Mouse (Mus musculus): ENCODE measurements around the gene Camk1g.

Camk1g gene

GRCm38 (mm10) chr1:193373906-193374413 is 3.9 kb upstream of the Camk1g start:
- DNase-seq (ENCODE audit: low read depth, low spot score), result no peak

- DNase-seq (ENCODE audit: low read depth, low spot score), result no peak
Measured at GRCm38 (mm10) chr1:193369091-193369490, 1.0 kb downstream of the Camk1g start.

DNA sequence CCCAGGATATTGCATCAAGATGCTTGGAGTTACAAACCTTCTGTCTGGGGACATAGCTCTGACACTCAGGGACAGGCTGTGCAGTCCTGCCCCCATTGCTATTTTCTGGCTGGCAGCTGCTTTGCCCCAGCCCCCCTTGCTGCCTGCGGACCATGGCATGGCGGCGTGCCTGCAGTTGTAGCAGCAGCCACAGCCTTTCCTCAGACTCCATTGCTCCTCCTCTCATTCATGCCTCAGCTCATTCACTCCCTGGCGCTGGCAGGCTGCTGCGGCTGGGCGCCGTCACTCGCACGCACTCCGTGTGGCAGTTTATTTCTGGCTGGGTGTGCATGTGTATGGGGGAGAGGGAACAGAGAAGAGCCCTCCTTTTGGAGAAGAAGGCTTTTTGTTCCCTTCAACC is 2.0 kb downstream of the Camk1g start:
- no peak for DNase-seq (ENCODE audit: low read depth, low spot score)

- DNase-seq (ENCODE audit: low read depth, low spot score), result no peak
Measured at GRCm38 (mm10) chr1:193363801-193364231, 6.3 kb downstream of the Camk1g start.

DNA sequence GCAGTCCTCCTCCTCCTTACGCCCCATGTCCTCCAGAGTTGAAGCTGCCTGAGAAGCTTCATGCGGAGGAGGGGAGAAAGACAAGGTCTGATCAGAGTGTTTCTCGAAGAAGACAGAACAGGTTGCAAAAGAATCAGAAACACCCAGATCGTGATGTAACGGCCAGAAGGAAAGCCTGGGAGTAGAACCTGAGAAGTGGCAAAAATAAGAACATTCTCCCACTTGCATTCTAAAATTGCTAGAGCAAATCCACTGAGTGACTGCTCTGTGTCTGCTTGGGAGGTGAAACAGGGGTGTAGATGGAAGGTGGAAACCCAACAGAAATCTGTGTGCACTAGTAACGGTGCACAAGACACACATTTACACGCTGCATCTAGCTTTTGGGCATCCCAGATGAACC is 8.0 kb downstream of the Camk1g start:
- DNase-seq (ENCODE audit: low read depth, low spot score), result no peak

- no peak for DNase-seq (ENCODE audit: low read depth, low spot score)
Measured at GRCm38 (mm10) chr1:193361181-193361580, 8.9 kb downstream of the Camk1g start.

DNA sequence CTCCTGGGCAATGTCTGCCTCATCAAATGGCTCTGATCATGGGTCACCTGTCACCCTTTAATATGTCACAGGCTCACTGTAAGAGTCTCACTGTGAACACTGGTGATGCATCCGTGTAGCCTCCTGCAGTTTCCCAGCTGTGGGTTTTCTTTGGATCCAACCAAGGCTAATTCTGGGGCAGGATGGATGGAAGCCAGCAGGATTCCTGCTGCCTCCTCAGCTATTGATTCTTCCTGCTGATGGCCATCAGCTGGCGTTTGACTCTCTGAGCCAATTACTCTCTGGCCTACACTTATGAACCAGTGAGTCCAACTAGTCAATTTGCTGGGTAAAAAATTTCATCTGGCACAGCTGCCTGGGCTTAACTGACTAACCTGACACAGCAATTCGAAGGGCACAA is 10.9 kb downstream of the Camk1g start:
- DNase-seq (ENCODE audit: low read depth, low spot score), result no peak

DNA sequence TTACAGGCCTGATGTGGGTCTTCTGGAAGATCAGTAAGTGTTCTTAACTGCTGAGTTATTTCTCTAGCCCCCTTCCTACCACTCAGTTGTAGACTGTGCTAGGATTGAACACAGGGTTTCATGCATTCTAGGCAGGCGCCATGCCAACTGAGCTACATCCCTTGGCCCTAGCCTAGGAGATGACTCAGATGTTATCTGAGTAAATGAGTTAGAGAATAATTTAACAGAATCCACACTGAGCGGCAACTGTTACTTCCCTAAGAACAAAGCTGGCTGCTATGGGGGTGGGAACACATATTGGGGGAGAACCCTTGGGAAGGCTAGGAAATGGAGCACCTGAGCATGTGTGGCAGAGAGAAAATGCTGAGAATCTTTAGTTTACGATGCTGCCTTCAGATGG is 18.5 kb downstream of the Camk1g start:
- DNase-seq (ENCODE audit: low read depth, low spot score), result no peak

DNA sequence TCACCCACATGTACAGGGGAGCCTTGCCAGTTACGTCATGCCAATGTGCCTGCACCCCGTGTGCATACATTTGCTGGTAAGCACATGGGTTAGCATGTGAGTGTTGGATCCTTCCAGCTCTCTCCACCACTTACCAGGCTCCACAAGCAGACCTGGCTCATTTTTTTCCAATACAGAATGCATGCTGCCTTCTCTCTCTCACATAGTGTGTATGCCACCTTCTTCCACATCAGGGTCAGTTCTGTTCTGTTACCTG is 19.6 kb downstream of the Camk1g start:
- DNase-seq (ENCODE audit: low read depth, low spot score), result no peak

- DNase-seq (ENCODE audit: low read depth, low spot score), result no peak
Measured at GRCm38 (mm10) chr1:193349702-193350545, 20.2 kb downstream of the Camk1g start.

DNA sequence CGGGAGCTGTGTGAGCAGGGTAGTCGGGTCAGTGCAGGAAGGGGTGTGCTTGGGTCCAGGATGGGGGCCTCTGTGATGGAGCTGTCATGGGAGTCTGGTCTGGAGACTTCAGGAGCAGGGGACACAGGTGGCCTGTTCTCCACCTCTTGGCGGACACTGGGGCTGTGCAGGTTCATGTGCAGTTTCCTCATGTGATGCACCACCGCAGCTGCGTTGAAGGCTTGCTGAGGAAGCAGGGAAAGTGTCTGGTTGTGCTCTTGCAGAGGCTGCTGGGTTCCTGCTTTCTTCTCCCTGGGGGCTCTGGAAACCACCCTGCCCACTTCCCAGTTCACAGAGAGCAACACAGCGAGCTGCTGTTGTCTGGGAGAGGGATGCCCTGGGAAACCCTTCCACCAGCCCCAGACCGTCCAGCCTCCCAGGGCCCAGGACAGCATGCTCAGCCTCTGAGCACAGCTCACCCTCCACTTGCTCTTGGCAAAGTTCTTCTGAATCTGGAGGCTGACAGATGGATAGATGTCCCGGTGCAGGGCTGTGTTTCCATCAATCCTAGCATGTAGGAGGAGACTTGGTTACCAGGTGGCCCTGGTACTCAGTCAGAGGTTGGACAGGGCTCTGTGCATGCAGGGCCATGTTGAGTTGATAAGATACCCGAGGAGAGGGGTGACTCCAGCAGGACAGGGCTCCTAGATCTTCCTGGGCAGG is 21.7 kb downstream of the Camk1g start:
- DNase-seq (ENCODE audit: low read depth, low spot score), result no peak

DNA sequence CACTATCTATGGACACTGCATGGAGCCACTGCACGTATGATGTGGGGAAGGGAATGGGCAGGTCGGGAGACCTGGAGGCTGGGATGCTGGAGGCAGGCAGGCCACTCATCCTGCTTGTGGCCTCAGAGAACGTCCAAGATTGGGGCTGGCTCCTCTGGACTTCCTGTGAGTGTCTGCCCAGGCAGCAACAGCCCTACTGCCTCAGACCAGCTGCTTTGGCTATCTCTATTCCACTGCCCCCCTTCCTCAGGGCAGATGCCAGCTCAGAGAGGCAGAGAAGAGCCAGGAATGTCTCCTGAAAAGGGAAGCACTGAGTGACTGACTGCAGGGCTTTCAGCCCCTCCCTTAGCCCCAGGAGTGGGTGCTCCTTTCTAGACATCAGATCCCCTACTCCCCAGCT is 23.2 kb downstream of the Camk1g start:
- DNase-seq (ENCODE audit: low read depth, low spot score), result no peak

DNA sequence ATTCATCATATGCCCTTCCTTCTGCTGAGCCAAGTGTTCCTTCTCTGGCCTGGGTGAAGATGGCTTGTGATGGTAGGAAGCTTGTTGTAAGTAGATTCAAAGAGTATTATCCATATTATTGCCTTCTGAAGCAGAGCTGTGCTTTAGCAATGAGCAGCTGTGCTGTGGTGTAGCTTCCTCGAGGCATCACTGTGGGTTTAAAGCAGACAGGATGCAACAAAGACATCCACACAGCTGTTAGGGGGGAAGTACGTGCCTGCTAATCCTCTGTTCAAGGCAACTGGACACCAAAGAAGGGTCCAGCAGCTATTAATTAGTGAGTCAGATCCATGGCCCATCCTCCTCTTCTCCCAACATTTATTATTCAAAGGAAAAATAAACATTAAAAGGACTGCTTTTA is 25.1 kb downstream of the Camk1g start:
- no peak for DNase-seq (ENCODE audit: low read depth, low spot score)

- DNase-seq (ENCODE audit: low read depth, low spot score), result no peak
Measured at GRCm38 (mm10) chr1:193343853-193344252, 26.2 kb downstream of the Camk1g start.

DNA sequence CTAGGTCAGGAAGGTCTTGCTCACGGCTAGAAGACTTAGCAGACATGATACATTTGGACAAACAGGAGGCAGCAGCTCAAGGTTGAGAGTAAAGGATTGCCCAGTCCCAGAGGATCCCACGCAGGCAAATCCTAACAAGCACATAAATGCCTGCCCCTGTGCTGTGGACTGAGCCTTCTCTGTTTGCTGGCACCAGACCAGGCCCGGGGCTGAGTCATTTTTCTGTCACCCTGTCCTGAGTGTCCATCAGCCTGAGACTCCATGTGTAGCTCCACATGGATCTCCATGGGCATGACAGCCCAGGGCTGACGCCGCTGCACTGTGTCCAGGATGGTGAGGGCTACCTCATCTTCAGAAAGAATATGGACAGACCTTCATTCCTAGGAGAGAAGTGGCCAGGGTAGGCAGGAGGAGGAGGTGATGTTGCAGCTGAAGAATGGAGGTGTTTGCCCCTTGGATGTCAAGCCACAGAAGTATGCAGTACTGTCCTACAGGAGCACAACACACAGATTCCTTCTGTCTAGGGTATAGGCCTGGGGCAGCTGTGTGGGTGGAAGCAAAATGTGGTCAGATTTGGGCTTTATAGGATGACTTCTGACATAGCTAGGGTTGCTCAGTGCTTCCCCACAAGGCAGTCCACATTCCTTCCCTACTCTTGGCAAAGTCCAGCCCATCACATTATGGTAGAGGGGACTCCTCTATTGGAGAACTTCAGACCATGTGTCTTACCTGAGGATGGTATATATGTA is 27.7 kb downstream of the Camk1g start:
- no peak for DNase-seq (ENCODE audit: low read depth, low spot score)

DNA sequence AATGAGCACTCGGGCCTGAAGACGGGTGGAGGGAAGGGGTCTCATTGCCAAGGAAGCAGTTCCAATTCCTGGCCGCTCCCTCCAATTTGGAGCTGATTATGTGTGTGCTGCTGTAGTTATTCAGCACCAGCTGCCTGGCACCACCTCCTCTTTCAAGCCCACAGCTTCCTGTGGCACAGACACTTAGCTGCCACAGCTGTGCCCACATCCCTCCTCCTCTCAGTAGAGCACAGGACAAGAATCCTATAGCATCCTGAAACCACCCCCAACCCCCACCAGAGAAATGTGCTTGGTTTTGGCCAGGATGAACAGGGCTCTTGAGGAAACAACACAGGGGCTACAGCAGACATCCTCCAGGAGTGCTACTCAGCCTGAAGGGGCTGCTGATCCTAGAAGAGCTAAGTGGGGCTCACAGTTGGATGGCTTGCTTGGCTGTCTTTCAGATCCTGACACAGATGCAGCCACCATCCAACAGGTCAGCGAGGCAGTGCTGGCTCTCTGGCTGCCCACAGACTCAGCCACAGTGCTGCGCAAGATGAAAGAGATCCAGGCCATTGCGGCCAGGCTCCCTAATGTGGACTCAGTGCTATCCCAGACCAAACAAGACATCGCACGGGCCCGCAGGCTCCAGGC is 31.6 kb downstream of the Camk1g start:
- no peak for DNase-seq (ENCODE audit: low read depth, low spot score)

DNA sequence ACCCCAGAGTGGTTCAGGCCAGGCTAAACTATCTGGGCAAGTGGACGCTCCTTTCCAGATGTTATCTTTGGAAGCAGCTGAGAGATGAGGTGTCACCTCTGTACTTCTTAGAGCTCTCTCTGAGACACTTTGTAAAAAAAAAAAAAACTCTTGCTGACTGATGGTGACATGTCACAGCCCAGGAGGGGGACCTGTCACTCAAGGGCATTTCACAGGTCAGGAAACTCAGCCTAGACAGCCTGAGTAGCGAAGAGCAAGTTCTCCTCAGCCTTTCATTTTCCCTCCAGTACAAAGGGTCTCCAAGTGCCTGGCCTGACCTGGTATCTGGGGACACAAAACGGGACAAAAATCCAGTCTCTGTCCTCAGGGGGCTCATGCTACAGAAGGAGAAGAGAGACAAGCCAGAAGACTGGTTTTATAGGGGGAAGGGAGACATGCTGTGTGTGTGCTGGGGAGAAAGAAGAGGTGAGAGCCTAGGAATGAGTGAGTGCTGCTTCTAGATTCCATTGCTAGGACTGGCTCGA is 32.2 kb downstream of the Camk1g start:
- no peak for DNase-seq (ENCODE audit: low read depth, low spot score)

GRCm38 (mm10) chr1:193337018-193337321 is 33.1 kb downstream of the Camk1g start:
- no peak for DNase-seq (ENCODE audit: low read depth, low spot score)

DNA sequence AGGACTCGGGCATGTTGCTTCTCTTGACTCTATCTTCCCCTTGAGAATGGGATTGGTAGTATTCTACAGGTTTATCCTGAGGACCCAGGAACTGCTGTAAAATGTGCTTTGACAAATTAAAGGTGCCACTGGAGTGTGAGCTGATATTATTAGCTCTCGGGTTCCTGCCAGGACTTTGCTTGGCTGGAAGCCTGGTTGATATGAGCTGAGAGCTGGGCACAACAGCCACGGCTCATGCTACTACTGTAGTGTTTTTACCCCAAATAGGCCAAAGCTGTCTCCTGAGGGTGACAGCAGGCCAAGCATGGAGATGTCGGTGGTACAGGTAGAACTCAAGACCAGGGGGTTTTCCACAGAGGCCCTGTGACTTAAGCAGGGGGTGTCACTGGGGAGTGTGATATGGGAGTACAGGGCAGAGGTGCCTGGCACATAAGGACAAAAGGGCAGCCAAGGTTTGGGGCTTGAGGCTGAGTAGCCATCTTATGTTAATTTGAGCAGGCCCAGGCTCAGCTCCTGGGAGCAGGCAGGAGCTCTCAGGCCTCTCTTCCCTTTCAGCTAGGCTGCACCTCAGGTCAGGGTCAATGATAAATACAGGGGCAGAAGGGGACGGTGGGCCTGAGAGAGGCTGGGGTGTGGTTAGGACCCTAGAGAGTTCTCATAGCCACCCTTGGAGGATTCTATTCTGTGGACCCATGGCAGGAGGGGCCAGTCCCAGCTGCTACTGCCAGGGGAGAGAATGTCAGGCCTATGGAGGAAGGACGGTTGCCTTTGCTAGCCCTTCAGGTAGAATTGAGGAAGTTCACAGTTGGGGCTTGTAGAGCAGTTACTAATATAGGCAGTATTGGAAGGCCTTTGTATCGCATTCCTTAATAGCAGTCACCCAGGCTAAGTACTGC is 33.7 kb downstream of the Camk1g start:
- no peak for DNase-seq (ENCODE audit: low read depth, low spot score)

DNA sequence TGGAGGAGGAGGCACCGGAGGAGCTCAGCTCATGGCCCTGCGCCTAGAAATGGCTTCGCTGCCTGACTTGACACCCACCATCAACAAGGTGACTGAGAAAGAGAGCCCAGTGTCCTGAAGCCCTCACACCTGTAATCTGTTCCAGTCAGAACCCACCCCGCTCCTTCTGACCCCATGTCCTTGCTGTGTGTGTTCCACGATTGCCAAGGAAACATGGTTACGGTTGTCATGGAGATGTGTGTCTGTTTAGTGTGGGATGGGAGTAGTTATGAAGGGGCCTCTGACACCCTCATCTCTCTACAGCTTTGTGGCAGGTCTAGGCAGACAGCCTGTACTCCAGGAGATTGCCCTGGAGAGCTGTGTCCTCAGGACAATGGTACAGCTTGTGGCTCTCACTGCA is 35.6 kb downstream of the Camk1g start:
- DNase-seq (ENCODE audit: low read depth, low spot score), result no peak

- DNase-seq (ENCODE audit: low read depth, low spot score), result no peak
Measured at GRCm38 (mm10) chr1:193333776-193334175, 36.3 kb downstream of the Camk1g start.

All from WW6 (cell line).